Mouse (Mus musculus) activated CD4-positive, CD25-positive, alpha-beta regulatory T cell, adult 4 months (primary cell): Measurements from ENCODE around the gene Ganc. TPM values are rescaled to one million over a fixed set of nuclear protein-coding genes. Genes with fewer than 3 reads are reported as not detected.

Experiments used
- ATAC-seq: one replicate; pipeline ENCODE4 v1.8.0; 2017
- polyA plus RNA-seq, 2 experiments: library from polyadenylated mRNA; unstranded; fragments of 100-300 nt; shearing (Covaris generic); gene quantifications; one replicate each; pipeline ENCODE4 v1.2.1; 2017

The Ganc gene
- polyA plus RNA-seq = 10 to 100 TPM; 17.6 to 21.6 TPM

- peak; percentile 1 for ATAC-seq
These were observed at the start of gene Ganc for GRCm38 (mm10) chr2:120403653-120403985. Gene Ganc (plus strand): TSS chr2:120403896.

- no peak for ATAC-seq
These were observed 43.3 kb upstream of the Ganc start for GRCm38 (mm10) chr2:120360425-120360824.

GRCm38 (mm10) chr2:120366501-120366900, 37.2 kb upstream of the Ganc start:
- ATAC-seq = no peak

GRCm38 (mm10) chr2:120367416-120368207, 36.1 kb upstream of the Ganc start:
- ATAC-seq = no peak

- no peak for ATAC-seq
These were observed 29.8 kb upstream of the Ganc start for GRCm38 (mm10) chr2:120373858-120374257.

GRCm38 (mm10) chr2:120386264-120386663, 17.4 kb upstream of the Ganc start:
- no peak for ATAC-seq

- ATAC-seq = no peak
These were observed 16.4 kb upstream of the Ganc start for GRCm38 (mm10) chr2:120387291-120387690.

- ATAC-seq = no peak
These were observed 14.3 kb upstream of the Ganc start for GRCm38 (mm10) chr2:120389376-120389775.

GRCm38 (mm10) chr2:120390934-120391333, 12.8 kb upstream of the Ganc start:
- no peak for ATAC-seq

GRCm38 (mm10) chr2:120392406-120392805, 11.3 kb upstream of the Ganc start:
- no peak for ATAC-seq

GRCm38 (mm10) chr2:120397951-120398350, 5.7 kb upstream of the Ganc start:
- no peak for ATAC-seq

GRCm38 (mm10) chr2:120402813-120403212, 883 bp upstream of the Ganc start:
- no peak for ATAC-seq

GRCm38 (mm10) chr2:120403986-120404822, 508 bp downstream of the Ganc start, which contains the start of gene Tmem87a:
Gene Tmem87a (minus strand): TSS chr2:120404113.
- ATAC-seq = peak; percentile 95

- no peak for ATAC-seq
These were observed 1.4 kb downstream of the Ganc start for GRCm38 (mm10) chr2:120404823-120405765.

GRCm38 (mm10) chr2:120411096-120411628, 7.5 kb downstream of the Ganc start:
- ATAC-seq = no peak

GRCm38 (mm10) chr2:120414113-120414512, 10.4 kb downstream of the Ganc start:
- ATAC-seq = no peak

- ATAC-seq = no peak
These were observed 11.2 kb downstream of the Ganc start for GRCm38 (mm10) chr2:120414738-120415414.

- ATAC-seq = no peak
These were observed 20.7 kb downstream of the Ganc start for GRCm38 (mm10) chr2:120424386-120424785.

GRCm38 (mm10) chr2:120444486-120444885, 40.8 kb downstream of the Ganc start:
- ATAC-seq = no peak

- ATAC-seq = no peak
These were observed 42.7 kb downstream of the Ganc start for GRCm38 (mm10) chr2:120446373-120446772.

- ATAC-seq = no peak
These were observed 43.6 kb downstream of the Ganc start for GRCm38 (mm10) chr2:120447306-120447705.

- ATAC-seq = no peak
These were observed 47.0 kb downstream of the Ganc start for GRCm38 (mm10) chr2:120450724-120451123.
